Mouse (Mus musculus): ENCODE data around the gene Fmnl3.

DNA sequence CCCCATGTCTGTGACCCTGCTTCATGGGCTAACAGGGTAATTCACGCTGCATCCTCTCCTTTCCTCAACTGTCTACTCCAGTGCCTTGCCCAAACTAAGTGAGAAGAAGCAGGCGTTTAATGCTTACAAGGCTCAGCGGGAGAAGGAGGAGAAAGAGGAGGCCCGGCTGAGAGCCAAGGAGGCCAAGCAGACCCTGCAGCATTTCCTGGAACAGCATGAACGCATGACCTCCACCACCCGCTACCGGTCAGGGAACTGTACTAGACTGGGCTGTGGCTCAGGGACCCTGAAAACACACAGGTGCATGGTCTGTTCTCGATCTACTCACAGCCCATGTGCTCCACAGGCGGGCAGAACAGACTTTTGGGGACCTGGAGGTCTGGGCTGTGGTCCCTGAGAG is 62.8 kb downstream of the Fmnl3 start:
- TF ChIP-seq GATA1 (IDR thresholded peaks at IDR 0.05; ENCODE audit: borderline replicate concordance, low read length) (no peak), FLI1 (IDR thresholded peaks at IDR 0.05; ENCODE audit: low read length) (no peak)
